Mouse (Mus musculus) hindbrain, embryonic 11.5 days (tissue): Measurements from ENCODE around the gene Pcyt1a. TPM values are rescaled to one million over a fixed set of nuclear protein-coding genes. Genes with fewer than 3 reads are reported as not detected.

Experiments used
- ATAC-seq: fragments of 200-750 bp; cut with Nextera tagmentation; 2 replicates; pipeline ENCODE4 v1.8.0; 2017; ENCODE audit warnings: mild to moderate bottlenecking, moderate TSS enrichment, moderate library complexity; ENCODE audit not compliant: low FRiP score
- DNase-seq: peaks from one replicate; pipeline ENCODE4 v3.0.0-alpha.2; 2015; ENCODE audit warnings: low spot score
- H3K27ac ChIP-seq: fragments of 300-500 bp; sonication (generic); 2 replicates; pipeline ENCODE4 v1.5.1; 2014; ENCODE audit warnings: mild to moderate bottlenecking, low read depth, low read length
- H3K27me3 ChIP-seq: fragments of 300-500 bp; sonication (generic); 2 replicates; pipeline ENCODE4 v1.6.1; 2014; ENCODE audit warnings: mild to moderate bottlenecking, low read length, moderate library complexity, mixed read lengths; ENCODE audit not compliant: control insufficient read depth, insufficient read depth
- H3K36me3 ChIP-seq: fragments of 300-500 bp; sonication (generic); 2 replicates; pipeline ENCODE4 v1.6.1; 2014; ENCODE audit warnings: mild to moderate bottlenecking, low read length, moderate library complexity, mixed read lengths; ENCODE audit not compliant: control insufficient read depth, insufficient read depth
- H3K4me1 ChIP-seq: fragments of 300-500 bp; sonication (generic); replicated peaks from 2 replicates; pipeline ENCODE4 v1.6.1; 2014; ENCODE audit warnings: low read length, mixed read lengths; ENCODE audit not compliant: control insufficient read depth, insufficient read depth
- H3K4me2 ChIP-seq: fragments of 300-500 bp; sonication (generic); replicated peaks from 2 replicates; pipeline ENCODE4 v1.6.1; 2014; ENCODE audit warnings: mild to moderate bottlenecking, low read depth, low read length
- H3K4me3 ChIP-seq: fragments of 300-500 bp; sonication (generic); 2 replicates; pipeline ENCODE4 v1.5.1; 2014; ENCODE audit warnings: low read depth, low read length
- H3K9ac ChIP-seq: fragments of 300-500 bp; sonication (generic); 2 replicates; pipeline ENCODE4 v1.6.1; 2014; ENCODE audit warnings: low read depth, low read length
- H3K9me3 ChIP-seq: fragments of 300-500 bp; sonication (generic); 2 replicates; pipeline ENCODE4 v1.6.1; 2016; ENCODE audit warnings: low read length; ENCODE audit not compliant: control insufficient read depth
- WGBS: fragments of 180-500 bp; shearing (Covaris S2); extraction: QIAGEN DNeasy Blood & Tissue Kit; methylation state at CpG from one replicate; pipeline ENCODE4 v1.1.7; 2014; 5-methylcytosine and 5-hydroxymethylcytosine counted together
- polyA plus RNA-seq: library from polyadenylated mRNA; unstranded; fragments of >200 nt; fragmentation: Nextera tagmentation; extraction: Ambion mirVana; gene quantifications from 2 replicates; pipeline ENCODE4 v1.2.1, GENCODE M21; 2014

Gene Pcyt1a
- polyA plus RNA-seq, 1 experiment from 2014 or later: 41.8 TPM

- Histone ChIP-seq H3K9ac (no peak overlapping the region), H3K27ac (no peak overlapping the region), H3K27me3 (no peaks in the 10 kb centered on the region), H3K9me3 (no peaks in the 10 kb centered on the region), H3K4me2 (no peak overlapping the region), H3K36me3 (no peaks in the 10 kb centered on the region), H3K4me1 (no peaks in the 10 kb centered on the region), H3K4me3 (no peak overlapping the region)
- WGBS: 76% methylated on average over 7 of the region's 7 CpGs
- DNase-seq (no peak), ATAC-seq (no peak)
Measured at GRCm38 (mm10) chr16:32472276-32473015, 41.7 kb downstream of the Pcyt1a start.

- no peak for DNase-seq
- WGBS: 86% methylated on average over 6 of the region's 6 CpGs
Measured at GRCm38 (mm10) chr16:32477315-32477714, 46.6 kb downstream of the Pcyt1a start.

GRCm38 (mm10) chr16:32479415-32479814 lies 48.7 kb downstream of the Pcyt1a start:
- H3K9me3 ChIP-seq: no peaks in the 10 kb centered on the region
- no peak overlapping the region for H3K4me2 ChIP-seq
- 0 out of 2 replicates have a peak, but pooled peaks cover 2% of the 10 kb centered on the region for H3K4me1 ChIP-seq
- no peaks in the 10 kb centered on the region for H3K36me3 ChIP-seq
- 70% methylated on average over 2 of the region's 2 CpGs for WGBS
- no peak for ATAC-seq
- no peak overlapping the region for H3K9ac ChIP-seq
- H3K4me3 ChIP-seq: no peak overlapping the region
- H3K27ac ChIP-seq: no peak overlapping the region
- no peak for DNase-seq
- no peaks in the 10 kb centered on the region for H3K27me3 ChIP-seq

More at GRCm38 (mm10) chr16:32477315-32477714, 46.6 kb downstream of the Pcyt1a start:
- H3K4me1 ChIP-seq: no peaks in the 10 kb centered on the region
- no peak overlapping the region for H3K4me3 ChIP-seq
- H3K27me3 ChIP-seq: no peaks in the 10 kb centered on the region
- no peak for ATAC-seq
- H3K4me2 ChIP-seq: no peak overlapping the region
- H3K9me3 ChIP-seq: no peaks in the 10 kb centered on the region
- H3K36me3 ChIP-seq: no peaks in the 10 kb centered on the region
- H3K9ac ChIP-seq: no peak overlapping the region
- no peak overlapping the region for H3K27ac ChIP-seq

GRCm38 (mm10) chr16:32484431-32484871 lies 53.7 kb downstream of the Pcyt1a start:
- H3K4me1 ChIP-seq: 0 out of 2 replicates have a peak, but pooled peaks cover 2% of the 10 kb centered on the region
- no peak for DNase-seq
- WGBS: 43% methylated on average over 7 of the region's 7 CpGs
- H3K4me2 ChIP-seq: no peak overlapping the region
- no peaks in the 10 kb centered on the region for H3K9me3 ChIP-seq
- no peaks in the 10 kb centered on the region for H3K27me3 ChIP-seq
- H3K27ac ChIP-seq: no peak overlapping the region
- H3K4me3 ChIP-seq: no peak overlapping the region
- ATAC-seq: no peak
- no peak overlapping the region for H3K9ac ChIP-seq
- H3K36me3 ChIP-seq: no peaks in the 10 kb centered on the region

GRCm38 (mm10) chr16:32485209-32485608 lies 54.5 kb downstream of the Pcyt1a start:
- no peak for ATAC-seq
- Histone ChIP-seq H3K36me3 (no peaks in the 10 kb centered on the region), H3K4me1 (0 out of 2 replicates have a peak, but pooled peaks cover 2% of the 10 kb centered on the region), H3K9ac (no peak overlapping the region), H3K4me3 (no peak overlapping the region), H3K4me2 (no peak overlapping the region), H3K27me3 (no peaks in the 10 kb centered on the region), H3K9me3 (no peaks in the 10 kb centered on the region), H3K27ac (no peak overlapping the region)
- 83% methylated on average over 2 of the region's 2 CpGs for WGBS
- DNase-seq: no peak

- Histone ChIP-seq H3K4me3 (no peak overlapping the region), H3K9me3 (no peaks in the 10 kb centered on the region), H3K27me3 (no peaks in the 10 kb centered on the region), H3K36me3 (no peaks in the 10 kb centered on the region), H3K4me2 (no peak overlapping the region), H3K27ac (no peak overlapping the region), H3K9ac (no peak overlapping the region), H3K4me1 (0 out of 2 replicates have a peak, but pooled peaks cover 2% of the 10 kb centered on the region)
- 79% methylated on average over 6 of the region's 6 CpGs for WGBS
- no peak for DNase-seq
- ATAC-seq: no peak
Measured at GRCm38 (mm10) chr16:32486046-32486445, 55.3 kb downstream of the Pcyt1a start.

- H3K27ac ChIP-seq: no peak within 1 kb of the TSS
- no peaks in the 10 kb centered on the region for H3K27me3 ChIP-seq
- no peaks in the 10 kb centered on the region for H3K9me3 ChIP-seq
- WGBS: 66% methylated on average over 15 of the region's 15 CpGs
- H3K9ac ChIP-seq: no peak within 1 kb of the TSS
- no peak within 1 kb of the TSS for H3K4me3 ChIP-seq
- H3K4me1 ChIP-seq: 0 out of 2 replicates have a peak, but pooled peaks cover 2% of the 10 kb centered on the region
- ATAC-seq (no peak), DNase-seq (no peak)
- no peaks in the 10 kb centered on the region for H3K36me3 ChIP-seq
- no peak within 1 kb of the TSS for H3K4me2 ChIP-seq
Measured at GRCm38 (mm10) chr16:32487234-32488111, 56.8 kb downstream of the Pcyt1a start, which contains the start of gene Slc51a. Slc51a (minus strand) TSS chr16:32487879.

GRCm38 (mm10) chr16:32488939-32489338 lies 58.2 kb downstream of the Pcyt1a start:
- Histone ChIP-seq H3K4me3 (no peak overlapping the region), H3K36me3 (no peaks in the 10 kb centered on the region), H3K9ac (no peak overlapping the region), H3K9me3 (no peaks in the 10 kb centered on the region), H3K27me3 (no peaks in the 10 kb centered on the region), H3K4me1 (0 out of 2 replicates have a peak, but pooled peaks cover 2% of the 10 kb centered on the region), H3K4me2 (no peak overlapping the region), H3K27ac (no peak overlapping the region)
- WGBS: 87% methylated on average over 3 of the region's 3 CpGs
- no peak for ATAC-seq
- no peak for DNase-seq
